Mouse (Mus musculus) embryonic facial prominence, embryonic 13.5 days (tissue): ENCODE results near the gene BC004004. TPM values are rescaled to one million over a fixed set of nuclear protein-coding genes. Genes with fewer than 3 reads are reported as not detected.

Experiments used
- ATAC-seq: fragments of 200-750 bp; cut with Nextera tagmentation; 2 replicates; pipeline ENCODE4 v1.8.0; 2017; ENCODE audit warnings: low read depth; ENCODE audit not compliant: insufficient number of reproducible peaks, insufficient read depth, low FRiP score, low TSS enrichment
- H3K27ac ChIP-seq: fragments of 300-500 bp; sonication (generic); 2 replicates; pipeline ENCODE4 v1.5.1; 2015; ENCODE audit warnings: moderate library complexity, mild to moderate bottlenecking, inconsistent platforms
- H3K27me3 ChIP-seq: fragments of 300-500 bp; sonication (generic); 2 replicates; pipeline ENCODE4 v1.6.1; 2015; ENCODE audit warnings: mild to moderate bottlenecking, inconsistent platforms
- H3K36me3 ChIP-seq: fragments of 300-500 bp; sonication (generic); 2 replicates; pipeline ENCODE4 v1.6.1; 2015; ENCODE audit warnings: mild to moderate bottlenecking, inconsistent platforms
- H3K4me1 ChIP-seq: fragments of 300-500 bp; sonication (generic); 2 replicates; pipeline ENCODE4 v1.6.1; 2015; ENCODE audit warnings: inconsistent platforms
- H3K4me2 ChIP-seq: fragments of 300-500 bp; sonication (generic); 2 replicates; pipeline ENCODE4 v1.6.1; 2015; ENCODE audit warnings: moderate library complexity, mild to moderate bottlenecking, inconsistent platforms
- H3K4me3 ChIP-seq: fragments of 300-500 bp; sonication (generic); 2 replicates; pipeline ENCODE4 v1.5.1; 2015; ENCODE audit warnings: mild to moderate bottlenecking, inconsistent platforms
- H3K9ac ChIP-seq: fragments of 300-500 bp; sonication (generic); 2 replicates; pipeline ENCODE4 v1.6.1; 2015; ENCODE audit warnings: mild to moderate bottlenecking, inconsistent platforms
- H3K9me3 ChIP-seq: fragments of 300-500 bp; sonication (generic); 2 replicates; pipeline ENCODE4 v1.6.1; 2016; ENCODE audit warnings: inconsistent platforms
- WGBS: fragments of 180-500 bp; shearing (Covaris S2); methylation state at CpG from one replicate; pipeline ENCODE4 v1.1.7; 2015; ENCODE audit warnings: mixed read lengths; 5-methylcytosine and 5-hydroxymethylcytosine counted together
- polyA plus RNA-seq: library from polyadenylated mRNA; unstranded; fragments of >200 nt; fragmentation: Nextera tagmentation; extraction: Ambion mirVana; gene quantifications from 2 replicates; pipeline ENCODE4 v1.2.1, GENCODE M21; 2015

Gene BC004004
- polyA plus RNA-seq, 1 experiment from 2014 or later = 66.7 TPM

GRCm38 (mm10) chr17:29280422-29280821 is 11.8 kb downstream of the BC004004 start:
- Histone ChIP-seq H3K9ac (no peak overlapping the region), H3K4me1 (no peaks in the 10 kb centered on the region), H3K9me3 (no peaks in the 10 kb centered on the region), H3K27me3 (no peaks in the 10 kb centered on the region), H3K4me2 (no peak overlapping the region), H3K4me3 (no peak overlapping the region), H3K36me3 (peaks cover 43% of the 10 kb centered on the region), H3K27ac (no peak overlapping the region)
- no peak for ATAC-seq
- WGBS = 89% methylated on average over 5 of the region's 5 CpGs

- no peak for ATAC-seq
- H3K27me3 ChIP-seq = no peaks in the 10 kb centered on the region
- H3K4me3 ChIP-seq = no peak overlapping the region
- no peak overlapping the region for H3K27ac ChIP-seq
- H3K4me2 ChIP-seq = no peak overlapping the region
- H3K9ac ChIP-seq = no peak overlapping the region
- H3K4me1 ChIP-seq = no peaks in the 10 kb centered on the region
- H3K9me3 ChIP-seq = no peaks in the 10 kb centered on the region
- H3K36me3 ChIP-seq = peaks cover 52% of the 10 kb centered on the region
- WGBS = 86% methylated on average over 5 of the region's 5 CpGs
Measured at GRCm38 (mm10) chr17:29281541-29281940, 13.0 kb downstream of the BC004004 start.

GRCm38 (mm10) chr17:29282216-29282952 is 13.8 kb downstream of the BC004004 start:
- Histone ChIP-seq H3K27me3 (no peaks in the 10 kb centered on the region), H3K36me3 (peaks cover 52% of the 10 kb centered on the region), H3K4me1 (no peaks in the 10 kb centered on the region), H3K9me3 (no peaks in the 10 kb centered on the region), H3K4me3 (no peak overlapping the region), H3K4me2 (no peak overlapping the region), H3K27ac (no peak overlapping the region), H3K9ac (no peak overlapping the region)
- ATAC-seq = no peak
- 76% methylated on average over 21 of the region's 21 CpGs for WGBS

- H3K9me3 ChIP-seq = no peaks in the 10 kb centered on the region
- no peaks in the 10 kb centered on the region for H3K27me3 ChIP-seq
- no peak overlapping the region for H3K9ac ChIP-seq
- 83% methylated on average over 7 of the region's 7 CpGs for WGBS
- H3K27ac ChIP-seq = no peak overlapping the region
- no peak overlapping the region for H3K4me2 ChIP-seq
- H3K4me1 ChIP-seq = no peaks in the 10 kb centered on the region
- peaks cover 37% of the 10 kb centered on the region for H3K36me3 ChIP-seq
- H3K4me3 ChIP-seq = no peak overlapping the region
- ATAC-seq = no peak
Measured at GRCm38 (mm10) chr17:29291793-29292192, 23.2 kb downstream of the BC004004 start.

GRCm38 (mm10) chr17:29292996-29293395 is 24.4 kb downstream of the BC004004 start:
- Histone ChIP-seq H3K36me3 (peaks cover 42% of the 10 kb centered on the region), H3K9me3 (no peaks in the 10 kb centered on the region), H3K9ac (no peak overlapping the region), H3K4me3 (no peak overlapping the region), H3K27me3 (no peaks in the 10 kb centered on the region), H3K27ac (no peak overlapping the region), H3K4me1 (peaks cover 8% of the 10 kb centered on the region; the same call in 1 of the 2 replicates), H3K4me2 (no peak overlapping the region)
- ATAC-seq = no peak
- 79% methylated on average over 3 of the region's 3 CpGs for WGBS

GRCm38 (mm10) chr17:29293807-29294605 is 25.4 kb downstream of the BC004004 start:
- no peak overlapping the region for H3K9ac ChIP-seq
- no peak overlapping the region for H3K27ac ChIP-seq
- H3K4me2 ChIP-seq = no peak overlapping the region
- peaks cover 8% of the 10 kb centered on the region; the same call in 1 of the 2 replicates for H3K4me1 ChIP-seq
- H3K36me3 ChIP-seq = peaks cover 51% of the 10 kb centered on the region
- no peaks in the 10 kb centered on the region for H3K9me3 ChIP-seq
- ATAC-seq = no peak
- no peak overlapping the region for H3K4me3 ChIP-seq
- 72% methylated on average over 9 of the region's 9 CpGs for WGBS
- no peaks in the 10 kb centered on the region for H3K27me3 ChIP-seq

- no peak overlapping the region for H3K27ac ChIP-seq
- no peaks in the 10 kb centered on the region for H3K27me3 ChIP-seq
- H3K4me1 ChIP-seq = peaks cover 8% of the 10 kb centered on the region; the same call in 1 of the 2 replicates
- no peaks in the 10 kb centered on the region for H3K9me3 ChIP-seq
- peaks cover 63% of the 10 kb centered on the region for H3K36me3 ChIP-seq
- H3K4me2 ChIP-seq = no peak overlapping the region
- ATAC-seq = no peak
- H3K9ac ChIP-seq = peak overlapping the region; percentile 21; the same call in 1 of the 2 replicates
- no peak overlapping the region for H3K4me3 ChIP-seq
- WGBS = 72% methylated on average over 5 of the region's 5 CpGs
Measured at GRCm38 (mm10) chr17:29295835-29296234, 27.2 kb downstream of the BC004004 start.

GRCm38 (mm10) chr17:29297321-29297720 is 28.7 kb downstream of the BC004004 start:
- 43% methylated on average over 10 of the region's 10 CpGs for WGBS
- peaks cover 73% of the 10 kb centered on the region for H3K36me3 ChIP-seq
- H3K4me1 ChIP-seq = peaks cover 11% of the 10 kb centered on the region; the same call in 1 of the 2 replicates
- H3K9ac ChIP-seq = no peak overlapping the region
- no peak for ATAC-seq
- H3K4me2 ChIP-seq = no peak overlapping the region
- H3K27me3 ChIP-seq = no peaks in the 10 kb centered on the region
- no peak overlapping the region for H3K27ac ChIP-seq
- H3K9me3 ChIP-seq = no peaks in the 10 kb centered on the region
- no peak overlapping the region for H3K4me3 ChIP-seq

- Histone ChIP-seq H3K4me2 (no peak overlapping the region), H3K27me3 (no peaks in the 10 kb centered on the region), H3K9me3 (no peaks in the 10 kb centered on the region), H3K4me3 (no peak overlapping the region), H3K27ac (no peak overlapping the region), H3K4me1 (peaks cover 15% of the 10 kb centered on the region), H3K9ac (no peak overlapping the region), H3K36me3 (peaks cover 73% of the 10 kb centered on the region)
- WGBS = 81% methylated on average over 6 of the region's 6 CpGs
- ATAC-seq = no peak
Measured at GRCm38 (mm10) chr17:29297813-29298212, 29.2 kb downstream of the BC004004 start.

- no peak for ATAC-seq
- H3K9ac ChIP-seq = no peak overlapping the region
- H3K36me3 ChIP-seq = peaks cover 69% of the 10 kb centered on the region
- no peak overlapping the region for H3K4me2 ChIP-seq
- H3K27me3 ChIP-seq = no peaks in the 10 kb centered on the region
- no peaks in the 10 kb centered on the region for H3K9me3 ChIP-seq
- peaks cover 30% of the 10 kb centered on the region for H3K4me1 ChIP-seq
- no peak overlapping the region for H3K27ac ChIP-seq
- H3K4me3 ChIP-seq = no peak overlapping the region
- 92% methylated on average over 4 of the region's 4 CpGs for WGBS
Measured at GRCm38 (mm10) chr17:29299282-29299681, 30.7 kb downstream of the BC004004 start.

GRCm38 (mm10) chr17:29300926-29301325 is 32.3 kb downstream of the BC004004 start:
- 88% methylated on average over 7 of the region's 7 CpGs for WGBS
- H3K27me3 ChIP-seq = no peaks in the 10 kb centered on the region
- H3K4me1 ChIP-seq = peaks cover 46% of the 10 kb centered on the region
- H3K27ac ChIP-seq = no peak overlapping the region
- H3K4me2 ChIP-seq = no peak overlapping the region
- peaks cover 53% of the 10 kb centered on the region for H3K36me3 ChIP-seq
- no peak for ATAC-seq
- H3K9ac ChIP-seq = no peak overlapping the region
- no peak overlapping the region for H3K4me3 ChIP-seq
- no peaks in the 10 kb centered on the region for H3K9me3 ChIP-seq

GRCm38 (mm10) chr17:29301421-29301820 is 32.8 kb downstream of the BC004004 start:
- H3K9me3 ChIP-seq = no peaks in the 10 kb centered on the region
- H3K4me1 ChIP-seq = peaks cover 51% of the 10 kb centered on the region
- H3K36me3 ChIP-seq = peaks cover 48% of the 10 kb centered on the region
- no peak overlapping the region for H3K27ac ChIP-seq
- H3K4me3 ChIP-seq = no peak overlapping the region
- H3K27me3 ChIP-seq = no peaks in the 10 kb centered on the region
- H3K9ac ChIP-seq = no peak overlapping the region
- H3K4me2 ChIP-seq = no peak overlapping the region
- WGBS = 92% methylated on average over 6 of the region's 6 CpGs
- no peak for ATAC-seq
